Mouse (Mus musculus) MN1 (cell line): ENCODE data around the gene Zyx.

Experiments
- DNase-seq: peaks from one replicate; pipeline ENCODE4 v3.0.0-alpha.2; 2016; ENCODE audit warnings: low spot score

Zyx gene

GRCm38 (mm10) chr6:42398998-42399397 lies 49.6 kb downstream of the Zyx start:
- DNase-seq, result no peak

GRCm38 (mm10) chr6:42399938-42400337 lies 50.5 kb downstream of the Zyx start, which contains the start of gene Tas2r143:
TSS of gene Tas2r143 (plus strand) at chr6:42400238.
- DNase-seq, result no peak

DNA sequence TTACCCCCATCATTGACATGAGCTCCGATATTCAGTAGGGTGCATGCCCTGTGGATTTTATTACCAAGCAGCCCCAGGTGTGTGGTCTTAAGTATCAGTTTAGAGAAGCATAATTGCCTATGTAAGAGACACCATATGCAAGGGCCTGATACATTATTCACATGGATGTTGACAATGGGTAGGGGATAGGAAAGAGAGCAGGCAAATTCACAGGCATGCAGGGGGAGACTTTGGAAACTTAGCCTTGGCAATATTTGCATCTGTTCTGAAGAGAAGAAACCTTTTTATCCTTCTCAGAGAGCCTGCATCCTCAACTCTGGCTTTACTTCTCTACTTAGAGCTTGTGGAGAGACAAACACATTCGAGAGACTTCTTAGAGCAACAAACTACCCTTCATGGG lies 55.7 kb downstream of the Zyx start, which contains the start of gene Tas2r135:
TSS of gene Tas2r135 (plus strand) at position 301 of the 400 bp plus-strand sequence.
- DNase-seq, result no peak
